Mouse (Mus musculus) cerebellum, postnatal 4 days (tissue): ENCODE data around the gene Cpeb1.

Experiments used
- DNase-seq, 2 experiments: peaks; one replicate each; pipeline ENCODE4 v3.0.0; 2022; ENCODE audit warnings: low spot score in 2 of 2, mixed read lengths in 1 of 2

Cpeb1 gene

GRCm38 (mm10) chr7:81371811-81372210, 83.5 kb downstream of the Cpeb1 start:
- no peak for DNase-seq

- no peak for DNase-seq
Observed at GRCm38 (mm10) chr7:81369724-81370123, 85.5 kb downstream of the Cpeb1 start.

GRCm38 (mm10) chr7:81367946-81368345, 87.3 kb downstream of the Cpeb1 start:
- DNase-seq, result no peak

GRCm38 (mm10) chr7:81356975-81357374, 98.3 kb downstream of the Cpeb1 start:
- no peak for DNase-seq

GRCm38 (mm10) chr7:81356360-81356759, 98.9 kb downstream of the Cpeb1 start:
- DNase-seq, result no peak

- no peak for DNase-seq
Observed at GRCm38 (mm10) chr7:81355746-81356145, 99.5 kb downstream of the Cpeb1 start.

GRCm38 (mm10) chr7:81351826-81352225, 103.4 kb downstream of the Cpeb1 start:
- DNase-seq, result no peak

GRCm38 (mm10) chr7:81348206-81348605, 107.1 kb downstream of the Cpeb1 start:
- no peak for DNase-seq

GRCm38 (mm10) chr7:81345447-81346170, 109.7 kb downstream of the Cpeb1 start:
- DNase-seq, result no peak

GRCm38 (mm10) chr7:81344544-81345446, 110.5 kb downstream of the Cpeb1 start, which contains the start of gene Rps17:
Gene Rps17 (minus strand): TSS chr7:81345254.
- DNase-seq, result peak; percentile 99 to 100

- DNase-seq, result no peak
Observed at GRCm38 (mm10) chr7:81343831-81344230, 111.4 kb downstream of the Cpeb1 start.

- no peak for DNase-seq
Observed at GRCm38 (mm10) chr7:81343316-81343715, 111.9 kb downstream of the Cpeb1 start.

GRCm38 (mm10) chr7:81342356-81343094, 112.7 kb downstream of the Cpeb1 start:
- DNase-seq, result no peak

GRCm38 (mm10) chr7:81341563-81341962, 113.7 kb downstream of the Cpeb1 start:
- DNase-seq, result no peak

- DNase-seq, result peak; percentile 59 to 66
Observed at GRCm38 (mm10) chr7:81339783-81340182, 115.5 kb downstream of the Cpeb1 start.

GRCm38 (mm10) chr7:81338522-81338873, 116.8 kb downstream of the Cpeb1 start:
- no peak for DNase-seq

GRCm38 (mm10) chr7:81337785-81338521, 117.3 kb downstream of the Cpeb1 start:
- DNase-seq, result no peak

GRCm38 (mm10) chr7:81336432-81336786, 118.9 kb downstream of the Cpeb1 start:
- peak in 1 of 2 experiments; percentile 58 for DNase-seq

GRCm38 (mm10) chr7:81335705-81336431, 119.4 kb downstream of the Cpeb1 start:
- no peak for DNase-seq

GRCm38 (mm10) chr7:81331851-81332250, 123.4 kb downstream of the Cpeb1 start:
- no peak for DNase-seq

- DNase-seq, result no peak
Observed at GRCm38 (mm10) chr7:81330767-81331166, 124.5 kb downstream of the Cpeb1 start.
